Mouse (Mus musculus): Measurements from ENCODE around the gene Nbr1. TPM values are rescaled to one million over a fixed set of nuclear protein-coding genes. Genes with fewer than 3 reads are reported as not detected.
"Not testable (repeated sequence)": the region's sequence is repeated elsewhere in the genome, so short reads cannot be mapped to it uniquely, and the experiment has no call there.

The Nbr1 gene
- total RNA-seq, 2 experiments from 2014 or later, result 33.2 to 38.6 TPM

DNA sequence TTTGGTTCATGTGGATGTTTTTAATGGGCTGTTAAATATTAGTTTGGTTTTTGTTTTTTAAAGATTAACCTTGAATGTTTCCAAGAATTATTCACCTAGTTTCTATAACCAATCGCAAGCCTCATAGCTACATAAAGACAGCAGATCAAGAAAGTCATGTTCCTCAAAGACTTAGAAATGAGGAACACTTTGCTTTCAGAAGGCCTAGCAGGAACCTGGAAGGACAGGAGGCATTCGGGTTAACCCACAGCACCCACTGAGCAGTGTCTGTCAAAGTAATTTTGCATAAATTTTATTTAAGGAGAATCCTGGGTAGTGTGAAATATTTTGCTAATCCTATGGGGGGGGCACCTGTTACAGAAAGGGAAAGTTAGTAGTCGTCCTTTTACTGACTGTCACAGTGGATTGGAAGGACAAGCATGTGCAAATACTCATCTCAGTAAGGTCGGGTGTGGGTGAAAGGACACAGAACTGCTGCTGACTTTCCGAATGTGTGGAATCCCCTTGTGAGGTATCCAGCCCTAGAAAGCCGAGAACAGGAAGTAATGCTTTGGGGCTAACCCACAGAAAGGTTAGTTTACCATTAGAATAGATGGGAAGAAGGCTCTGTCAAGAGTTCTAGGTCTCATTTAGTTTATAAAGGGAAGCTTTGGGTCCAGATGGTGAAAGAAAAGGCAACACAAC is 29.3 kb downstream of the Nbr1 start:
- peak; percentile 62; the same call in 1 of the 2 replicates for ATAC-seq (replicated peaks; ENCODE audit: poor library complexity, severe bottlenecking)

DNA sequence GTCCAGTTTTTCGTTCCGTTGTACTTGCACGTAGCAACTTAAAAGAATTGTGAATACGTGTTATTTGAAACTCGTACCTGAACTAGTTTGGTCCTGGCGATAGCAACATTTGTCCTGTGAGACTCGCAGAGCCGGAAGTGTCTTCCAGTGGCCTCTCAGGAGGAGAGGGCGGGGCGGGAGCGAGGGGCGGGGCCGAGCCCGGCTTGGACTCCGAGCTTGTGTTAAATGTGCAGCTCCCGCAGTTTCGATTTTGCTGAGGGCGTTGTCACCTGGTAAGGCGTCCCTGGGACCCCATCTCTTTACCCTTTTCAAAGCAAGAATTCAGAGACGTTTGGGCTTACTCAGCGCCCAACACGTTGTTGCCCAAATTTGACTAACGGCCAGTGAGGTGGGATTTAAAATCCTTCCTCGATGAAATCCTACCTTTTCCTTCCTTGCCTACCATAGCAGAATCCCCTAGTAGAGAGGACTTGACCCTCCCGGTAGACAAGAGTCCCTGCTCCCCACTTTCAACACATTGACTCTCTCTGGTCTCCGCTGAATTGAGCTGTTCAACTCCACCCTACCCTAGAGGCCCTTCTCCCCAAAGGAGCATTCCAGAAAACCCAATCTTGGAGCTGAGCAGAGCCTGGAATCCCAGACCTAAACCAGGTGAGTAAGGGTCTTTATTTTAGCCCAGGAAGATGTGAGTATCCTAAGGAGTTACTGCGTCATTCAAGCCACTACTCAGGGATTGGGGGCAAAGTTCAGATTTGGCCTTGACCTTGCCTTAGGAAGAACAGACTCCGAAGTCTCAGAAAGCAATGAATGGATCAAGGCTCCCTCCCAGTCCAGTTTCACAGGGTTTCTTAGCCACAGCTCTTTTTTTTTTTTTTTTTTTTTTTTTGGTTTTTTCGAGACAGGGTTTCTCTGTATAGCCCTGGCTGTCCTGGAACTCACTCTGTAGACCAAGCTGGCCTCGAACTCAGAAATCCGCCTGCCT is 30.4 kb downstream of the Nbr1 start, which contains the start of gene Tmem106a:
Gene Tmem106a, plus strand, starts transcription at position 189 of the 982 bp plus-strand sequence.
- peak; percentile 62 for ATAC-seq (replicated peaks; ENCODE audit: poor library complexity, severe bottlenecking)

DNA sequence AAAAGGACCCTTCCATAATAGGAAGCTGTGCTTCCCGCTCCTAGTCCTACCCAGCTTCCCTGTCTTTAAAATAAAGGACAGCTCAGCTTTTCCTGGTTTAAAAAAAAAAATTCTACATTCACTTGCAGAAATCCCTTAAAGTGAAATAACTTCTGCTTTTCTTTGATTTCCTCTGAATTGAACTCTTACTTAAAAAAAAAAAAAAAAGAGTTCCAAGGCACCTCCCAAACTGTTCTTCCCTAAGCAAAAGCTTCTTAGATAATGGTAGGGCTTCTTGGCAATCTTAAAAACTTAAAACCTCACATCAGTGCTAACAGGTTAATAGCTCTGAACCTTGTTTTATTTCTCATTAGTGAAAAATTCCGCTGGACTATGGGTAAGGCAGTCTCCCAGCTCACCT is 31.3 kb downstream of the Nbr1 start:
- no peak for ATAC-seq (replicated peaks; ENCODE audit: poor library complexity, severe bottlenecking)

- ATAC-seq (replicated peaks; ENCODE audit: poor library complexity, severe bottlenecking), result not testable (repeated sequence)
These were observed 33.1 kb downstream of the Nbr1 start for GRCm38 (mm10) chr11:101585031-101585430.

DNA sequence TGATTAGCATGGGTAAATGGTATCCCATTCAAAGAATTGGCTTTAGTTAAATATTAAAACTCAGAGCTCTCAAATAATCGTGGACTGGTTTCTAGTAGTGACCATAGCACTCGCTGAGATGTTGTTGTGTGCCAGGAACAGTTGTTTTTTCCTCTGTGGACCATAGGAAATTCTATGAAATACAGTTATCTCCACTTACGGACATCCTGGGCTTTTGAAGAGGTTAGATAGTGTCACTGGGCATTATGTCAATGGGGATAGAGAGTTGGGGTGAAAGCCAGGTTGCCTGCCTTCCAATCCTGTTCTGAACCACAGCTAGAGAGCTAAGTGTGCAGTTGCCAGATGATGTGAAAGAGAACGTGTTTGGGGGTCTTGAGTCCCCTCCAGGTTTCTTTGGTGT is 33.9 kb downstream of the Nbr1 start:
- no peak for ATAC-seq (replicated peaks; ENCODE audit: poor library complexity, severe bottlenecking)

GRCm38 (mm10) chr11:101587676-101588075 is 35.7 kb downstream of the Nbr1 start:
- peak; percentile 76 for ATAC-seq (replicated peaks; ENCODE audit: poor library complexity, severe bottlenecking)

- ATAC-seq (replicated peaks; ENCODE audit: poor library complexity, severe bottlenecking), result no peak
These were observed 36.9 kb downstream of the Nbr1 start for GRCm38 (mm10) chr11:101588868-101589267.

GRCm38 (mm10) chr11:101589444-101589843 is 37.5 kb downstream of the Nbr1 start:
- ATAC-seq (replicated peaks; ENCODE audit: poor library complexity, severe bottlenecking), result peak; percentile 80

- ATAC-seq (replicated peaks; ENCODE audit: poor library complexity, severe bottlenecking), result no peak
These were observed 38.2 kb downstream of the Nbr1 start for GRCm38 (mm10) chr11:101589989-101590624.

GRCm38 (mm10) chr11:101599156-101599555 is 47.2 kb downstream of the Nbr1 start, which contains the start of gene Gm11634:
Gene Gm11634, minus strand, starts transcription at chr11:101599256.
- no peak for ATAC-seq (replicated peaks; ENCODE audit: poor library complexity, severe bottlenecking)

DNA sequence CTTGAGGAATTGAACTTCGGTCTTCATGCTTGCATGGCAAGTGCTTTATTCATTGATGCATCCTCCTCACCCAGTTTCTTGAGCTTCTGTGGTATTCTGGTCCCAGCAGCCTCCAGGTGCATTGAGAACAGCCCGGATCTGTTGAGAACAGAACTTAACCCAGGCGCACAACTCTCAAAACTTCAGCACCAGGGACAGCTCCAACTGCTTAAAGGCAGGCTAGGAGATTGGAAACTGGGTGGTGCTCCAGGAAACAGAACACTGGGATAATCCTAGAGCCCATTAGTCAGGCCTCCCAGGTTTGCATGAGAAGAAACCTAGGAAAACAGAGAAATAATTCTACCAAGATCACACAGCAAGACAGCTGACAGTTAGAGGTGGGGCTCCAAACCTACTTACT is 50.5 kb downstream of the Nbr1 start:
- 0 out of 2 replicates have a peak, but pooled peaks have one; percentile 33 for ATAC-seq (replicated peaks; ENCODE audit: poor library complexity, severe bottlenecking)

GRCm38 (mm10) chr11:101604116-101604515 is 52.2 kb downstream of the Nbr1 start:
- 0 out of 2 replicates have a peak, but pooled peaks have one; percentile 5 for ATAC-seq (replicated peaks; ENCODE audit: poor library complexity, severe bottlenecking)

DNA sequence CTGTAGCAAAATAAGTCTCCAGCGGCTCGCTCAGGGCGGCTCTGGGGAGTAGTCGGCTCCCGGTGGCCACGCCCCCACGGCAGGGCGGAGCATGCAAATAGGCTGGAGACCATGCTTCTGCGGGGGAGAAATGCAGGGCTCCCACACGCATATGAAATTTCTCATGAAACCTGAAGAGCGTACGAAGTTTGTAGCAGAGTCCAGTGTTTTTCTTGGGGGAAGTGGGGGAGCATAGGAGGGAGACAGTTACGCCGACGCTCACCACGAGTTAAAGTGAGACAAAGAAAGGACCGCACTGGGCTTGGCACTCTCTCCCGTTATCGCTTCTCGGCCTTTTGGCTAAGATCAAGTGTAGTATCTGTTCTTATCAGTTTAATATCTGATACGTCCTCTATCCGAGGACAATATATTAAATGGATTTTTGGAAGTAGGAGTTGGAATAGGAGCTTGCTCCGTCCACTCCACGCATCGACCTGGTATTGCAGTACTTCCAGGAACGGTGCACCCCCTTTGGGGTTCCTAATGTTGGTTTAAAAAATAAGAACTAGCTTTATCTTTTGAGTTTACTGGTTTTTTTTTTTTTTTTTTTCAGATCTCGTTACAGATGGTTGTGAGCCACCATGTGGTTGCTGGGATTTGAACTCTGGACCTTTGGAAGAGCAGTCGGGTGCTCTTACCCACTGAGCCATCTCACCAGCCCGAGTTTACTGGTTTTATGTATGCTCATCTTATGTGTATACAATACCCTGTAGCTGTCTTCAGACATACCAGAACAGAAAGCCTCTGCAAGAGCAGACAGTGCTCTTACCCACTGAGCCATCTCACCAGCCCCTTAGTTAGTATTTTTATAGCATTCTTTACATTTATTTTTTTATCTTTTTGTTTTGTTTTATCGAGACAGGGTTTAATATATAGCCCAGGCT is 52.8 kb downstream of the Nbr1 start:
- ATAC-seq (replicated peaks; ENCODE audit: poor library complexity, severe bottlenecking), result peak; percentile 95

DNA sequence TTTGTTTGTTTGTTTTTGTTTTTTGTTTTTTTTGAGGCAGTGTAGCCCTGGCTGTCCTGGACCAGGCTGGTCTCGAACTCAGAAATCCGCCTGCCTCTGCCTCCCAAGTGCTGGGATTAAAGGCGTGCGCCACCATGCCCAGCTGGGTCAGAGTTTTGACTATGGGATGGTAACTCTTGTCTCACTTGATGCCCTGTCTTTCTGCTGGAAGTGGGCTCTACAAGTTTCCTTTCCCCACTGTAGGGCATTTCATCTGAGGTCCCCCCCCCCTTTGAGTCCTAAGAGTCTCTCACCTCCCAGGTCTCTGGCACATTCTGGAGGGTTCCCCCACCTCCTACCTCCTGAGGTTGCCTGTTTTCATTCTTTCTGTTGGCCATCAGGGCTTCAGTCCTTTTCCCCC is 55.2 kb downstream of the Nbr1 start:
- not testable (repeated sequence) for ATAC-seq (replicated peaks; ENCODE audit: poor library complexity, severe bottlenecking)

GRCm38 (mm10) chr11:101610445-101610844 is 58.5 kb downstream of the Nbr1 start:
- peak; percentile 94 for ATAC-seq (replicated peaks; ENCODE audit: poor library complexity, severe bottlenecking)

- ATAC-seq (replicated peaks; ENCODE audit: poor library complexity, severe bottlenecking), result no peak
These were observed 61.6 kb downstream of the Nbr1 start for GRCm38 (mm10) chr11:101613596-101613995.

GRCm38 (mm10) chr11:101614116-101614515 is 62.2 kb downstream of the Nbr1 start:
- no peak for ATAC-seq (replicated peaks; ENCODE audit: poor library complexity, severe bottlenecking)

- no peak for ATAC-seq (replicated peaks; ENCODE audit: poor library complexity, severe bottlenecking)
These were observed 63.4 kb downstream of the Nbr1 start for GRCm38 (mm10) chr11:101615380-101615779.

- ATAC-seq (replicated peaks; ENCODE audit: poor library complexity, severe bottlenecking), result no peak
These were observed 64.2 kb downstream of the Nbr1 start for GRCm38 (mm10) chr11:101616104-101616503.

Measured in granulocyte monocyte progenitor cell, adult 5-6 weeks (primary cell).